Mouse (Mus musculus): ENCODE measurements at regions not wholly inside any gene's neighbourhood (a gene's known extent, or its start where the extent isn't known, plus 50 kb on each side); places are given as distances from the start of the nearest gene placed in this dataset.

- intact Hi-C loops (cut with DNase I), result no loop called here
- DNase-seq (ENCODE audit: low spot score in 2 of 2), result no peak
Observed at GRCm38 (mm10) chr14:61866532-61867268, 259.4 kb downstream of the Kcnrg start.

- DNase-seq (ENCODE audit: low spot score in 2 of 2), result no peak
- intact Hi-C loops (cut with DNase I), result no loop called here
Observed at GRCm38 (mm10) chr14:61874206-61874605, 266.9 kb downstream of the Kcnrg start.

DNA sequence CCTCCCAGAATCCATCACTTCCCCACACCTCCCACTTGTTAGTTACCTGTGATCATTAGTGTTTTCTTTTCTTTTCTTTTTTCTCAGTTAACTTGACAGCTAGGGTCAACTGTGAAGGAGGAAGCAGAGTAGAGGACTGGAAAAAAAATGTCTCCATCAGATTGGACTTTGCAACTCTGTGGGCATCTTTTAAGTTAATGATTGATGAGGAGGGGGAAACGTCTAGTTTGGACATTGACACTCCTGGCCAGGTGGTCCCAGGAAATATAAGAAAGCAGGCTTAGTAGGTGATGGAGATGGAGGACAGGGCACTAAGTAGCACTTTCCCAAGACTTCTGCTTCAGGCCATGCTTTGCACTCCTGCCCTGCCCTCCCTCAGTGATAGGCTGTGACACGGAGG lies 272.2 kb downstream of the Kcnrg start:
- DNase-seq (ENCODE audit: low spot score in 2 of 2), result no peak
- intact Hi-C loops (cut with DNase I), result no loop called here

DNA sequence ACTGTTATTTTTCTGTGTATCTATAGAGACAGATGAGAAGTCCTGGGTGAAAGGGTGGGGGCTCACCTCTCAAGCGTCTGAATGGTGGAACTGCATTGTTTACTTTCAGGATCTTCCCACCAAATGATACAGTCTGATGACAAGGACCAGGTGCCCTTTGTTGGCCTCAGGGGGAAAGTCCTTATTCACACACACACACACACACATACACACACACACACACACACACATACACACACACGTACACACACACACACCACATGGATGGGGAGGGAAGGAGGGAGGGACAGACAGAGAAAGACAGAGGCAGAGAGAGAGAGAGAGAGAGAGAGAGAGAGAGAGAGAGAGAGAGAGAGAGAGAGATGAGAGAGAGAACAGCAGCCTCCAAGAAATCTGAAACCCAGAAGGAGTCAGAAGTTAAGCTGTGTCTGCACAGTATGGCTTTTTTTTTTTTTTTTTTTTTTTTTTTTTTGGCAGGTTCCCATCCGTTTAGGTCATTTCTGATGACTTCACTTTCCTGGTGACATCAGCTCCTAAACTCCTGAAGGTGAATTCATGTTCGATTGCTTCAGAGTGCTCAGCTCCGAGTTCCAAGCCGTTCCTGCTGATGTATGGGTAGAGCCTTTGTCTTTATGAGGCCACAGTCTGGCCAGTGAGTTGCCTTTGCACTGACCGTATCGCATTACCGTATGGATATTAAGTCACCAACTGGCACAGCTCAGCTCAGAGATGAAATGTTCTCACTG lies 273.4 kb downstream of the Kcnrg start:
- no peak for DNase-seq (ENCODE audit: low spot score in 2 of 2)

GRCm38 (mm10) chr14:61885241-61886015 lies 278.2 kb downstream of the Kcnrg start:
- intact Hi-C loops (cut with DNase I), result no loop called here
- no peak for DNase-seq (ENCODE audit: low spot score in 2 of 2)

More for the DNA sequence above, 273.4 kb downstream of the Kcnrg start:
- intact Hi-C loops (cut with DNase I), result no loop called here

DNA sequence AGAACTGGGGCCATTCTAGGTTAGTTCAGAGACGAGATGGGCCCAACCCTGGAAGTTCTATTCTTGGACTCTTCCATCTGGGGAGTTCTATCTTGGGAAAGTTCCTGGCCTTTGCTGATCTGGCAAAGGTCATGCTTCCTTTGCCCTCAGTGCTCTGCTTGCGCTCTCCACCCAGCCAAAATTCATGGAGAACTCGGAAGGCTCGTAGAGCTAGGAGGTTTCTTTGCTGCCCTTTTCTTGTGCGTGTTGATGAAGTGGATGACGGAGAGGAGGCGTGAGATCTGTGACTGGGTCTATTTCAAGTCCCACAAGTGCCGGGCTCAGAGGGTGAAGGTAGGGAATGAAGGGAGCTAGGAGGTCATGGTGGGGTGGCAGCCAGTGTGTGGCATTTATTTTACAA lies 282.4 kb downstream of the Kcnrg start:
- no peak for DNase-seq (ENCODE audit: low spot score in 2 of 2)
- intact Hi-C loops (cut with DNase I), result no loop called here

- intact Hi-C loops (cut with DNase I), result no loop called here
Observed at GRCm38 (mm10) chr14:61893786-61894185, 286.5 kb downstream of the Kcnrg start.

DNA sequence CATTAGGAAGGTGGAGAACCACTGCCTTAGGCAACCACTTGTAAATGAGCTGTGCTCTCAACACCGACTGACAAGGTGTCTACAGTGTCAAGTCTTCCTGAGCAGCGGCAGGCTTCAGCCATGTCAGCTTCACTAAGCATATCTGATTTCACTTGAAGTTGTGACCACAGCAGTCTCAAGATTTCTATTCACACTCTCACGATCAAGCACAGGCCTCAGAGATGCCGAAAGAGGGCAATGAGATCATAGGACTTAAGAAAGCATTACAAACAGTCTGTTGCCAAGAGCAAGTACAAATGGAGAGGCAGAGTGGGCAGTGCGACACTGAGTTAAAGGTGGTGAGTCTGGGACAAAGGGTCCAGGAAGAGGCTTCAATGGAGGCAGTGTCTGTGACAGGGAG lies 289.6 kb downstream of the Kcnrg start:
- no peak for DNase-seq (ENCODE audit: low spot score in 2 of 2)
- intact Hi-C loops (cut with DNase I), result no loop called here

More at GRCm38 (mm10) chr14:61893786-61894185, 286.5 kb downstream of the Kcnrg start:
- DNase-seq (ENCODE audit: low spot score in 2 of 2), result no peak

- intact Hi-C loops (cut with DNase I), result no loop called here
- DNase-seq (ENCODE audit: low spot score in 2 of 2), result no peak
Observed at GRCm38 (mm10) chr14:61898664-61899063, 291.4 kb downstream of the Kcnrg start.

DNA sequence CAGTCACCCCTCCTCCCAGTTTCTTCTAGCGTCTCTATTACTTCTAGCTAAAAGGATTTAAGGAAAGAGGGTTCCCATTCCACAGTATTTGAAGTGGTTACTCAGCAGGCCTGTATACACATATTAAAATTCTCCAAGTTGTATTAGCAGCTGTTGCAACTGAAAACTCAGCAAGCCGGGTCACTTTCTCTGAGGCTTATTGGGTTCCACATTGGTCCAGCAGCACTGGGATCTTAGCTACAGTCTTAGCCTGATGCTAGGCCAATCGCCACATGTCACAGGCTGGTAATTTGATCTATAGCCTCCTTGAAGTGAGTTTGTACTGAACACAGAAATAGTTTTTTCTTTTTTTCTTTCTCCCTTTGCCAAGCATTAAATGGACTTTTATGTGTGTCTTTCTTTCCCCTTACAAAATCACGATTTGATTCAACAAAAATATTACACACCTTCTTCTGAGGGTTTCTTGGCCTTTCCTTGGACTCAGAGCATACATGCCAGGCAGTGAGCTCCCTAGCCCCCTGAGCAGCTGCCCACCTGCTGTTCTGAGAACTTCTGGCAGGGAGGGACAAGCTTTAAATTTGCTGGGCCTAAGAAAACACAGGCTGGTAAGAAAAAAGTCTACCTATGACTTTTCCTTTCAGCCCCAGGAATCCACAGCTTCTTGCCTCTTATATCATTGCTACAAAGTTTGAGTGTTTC lies 297.3 kb downstream of the Kcnrg start:
- DNase-seq (ENCODE audit: low spot score in 2 of 2), result no peak
- intact Hi-C loops (cut with DNase I), result no loop called here

- intact Hi-C loops (cut with DNase I), result loop anchor here (10.0 kb wide), 1 partner anchor 193 kb away; no protein-coding TSS in a partner anchor
- DNase-seq (ENCODE audit: low spot score in 2 of 2), result no peak
Observed at GRCm38 (mm10) chr14:61918113-61918512, 310.9 kb downstream of the Kcnrg start.

DNA sequence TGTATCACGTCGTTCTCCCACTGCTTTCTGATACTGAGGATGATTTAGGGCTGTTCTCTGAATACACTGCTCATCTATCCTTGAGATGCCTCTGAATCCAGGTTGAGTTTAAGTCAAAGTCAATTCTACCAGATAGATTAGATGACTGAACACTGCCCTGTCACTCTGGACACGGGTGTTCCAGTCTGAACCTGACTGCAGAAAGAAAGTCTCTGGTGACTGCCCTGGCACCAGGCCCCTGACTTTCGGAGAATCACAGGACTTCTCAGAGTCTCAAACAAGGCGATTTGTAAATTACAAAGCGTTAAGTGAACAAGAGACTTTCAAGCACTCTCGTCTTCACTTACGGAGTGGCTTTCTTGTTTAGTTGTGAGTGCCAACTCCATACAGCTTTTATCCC lies 324.6 kb downstream of the Kcnrg start:
- intact Hi-C loops (cut with DNase I), result no loop called here

DNA sequence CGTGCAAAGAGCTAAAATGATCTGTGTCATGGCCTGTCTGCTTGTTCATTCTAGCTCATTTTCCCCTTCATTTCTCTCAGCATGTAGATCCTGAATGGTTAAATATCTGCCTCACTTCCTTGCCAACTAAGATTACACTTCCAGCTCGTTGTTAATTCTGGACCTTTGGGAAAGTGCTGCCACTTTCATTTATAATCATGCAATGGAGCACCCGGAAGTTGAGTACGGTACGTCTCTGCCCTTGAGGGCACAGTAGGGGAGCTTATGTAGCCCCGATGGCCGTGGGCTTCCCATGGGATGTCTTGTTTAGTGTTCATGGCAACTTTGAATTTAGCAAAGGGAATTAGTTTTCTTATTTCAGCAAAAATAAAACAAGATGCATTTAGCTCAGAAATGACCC lies 334.4 kb downstream of the Kcnrg start:
- intact Hi-C loops (cut with DNase I), result no loop called here
- no peak for DNase-seq (ENCODE audit: low spot score in 2 of 2)

More for the DNA sequence above, 324.6 kb downstream of the Kcnrg start:
- DNase-seq (ENCODE audit: low spot score in 2 of 2), result no peak

GRCm38 (mm10) chr14:61945659-61946058 lies 338.4 kb downstream of the Kcnrg start:
- intact Hi-C loops (cut with DNase I), result no loop called here
- DNase-seq (ENCODE audit: low spot score in 2 of 2), result no peak

DNA sequence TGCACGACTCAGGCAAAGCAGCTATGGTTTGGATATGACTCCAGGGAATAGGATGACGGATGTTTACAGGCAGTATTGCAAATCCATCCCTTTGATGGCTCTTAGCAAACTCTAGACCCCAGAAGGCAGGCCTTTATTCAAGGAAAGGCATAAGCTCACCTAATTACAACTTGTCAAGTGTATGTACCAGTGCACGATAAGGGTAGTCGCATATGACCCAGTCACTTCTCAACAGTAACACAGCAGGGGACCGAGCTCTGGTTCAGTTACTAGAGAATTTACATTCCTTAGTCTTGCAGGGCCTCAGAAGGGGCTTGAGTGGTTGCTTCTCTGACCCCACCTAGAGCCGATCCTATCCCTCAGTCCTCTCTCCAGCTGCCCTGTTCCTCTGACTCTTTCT lies 342.2 kb downstream of the Kcnrg start:
- DNase-seq (ENCODE audit: low spot score in 2 of 2), result no peak
- intact Hi-C loops (cut with DNase I), result no loop called here

DNA sequence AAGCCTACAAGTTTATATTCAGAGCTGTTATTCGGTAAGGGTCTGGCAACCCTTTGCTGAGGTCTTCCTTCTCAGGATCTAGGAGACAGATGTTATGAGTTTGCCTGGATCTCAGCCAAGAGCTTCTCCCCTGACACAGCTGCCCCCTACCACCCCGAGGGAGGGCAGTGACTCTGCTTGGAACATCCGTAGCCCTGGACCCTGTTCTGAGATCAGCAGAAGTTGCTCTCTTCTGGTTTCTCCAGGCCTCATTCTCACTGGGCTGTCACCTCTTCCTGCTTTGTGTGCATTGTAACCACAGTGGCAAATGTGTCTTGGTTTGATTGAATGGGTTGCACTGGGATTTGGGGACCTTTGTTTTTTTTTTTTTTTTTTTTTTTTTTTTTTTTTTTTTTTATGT lies 342.4 kb upstream of the Rnaseh2b start:
- DNase-seq (ENCODE audit: low spot score in 2 of 2), result no peak
- intact Hi-C loops (cut with DNase I), result no loop called here

- no peak for DNase-seq (ENCODE audit: low spot score in 2 of 2)
- intact Hi-C loops (cut with DNase I), result no loop called here
Observed at GRCm38 (mm10) chr14:61953029-61953428, 339.4 kb upstream of the Rnaseh2b start.

- DNase-seq (ENCODE audit: low spot score in 2 of 2), result no peak
- intact Hi-C loops (cut with DNase I), result no loop called here
Observed at GRCm38 (mm10) chr14:61955416-61955815, 337.0 kb upstream of the Rnaseh2b start.

- intact Hi-C loops (cut with DNase I), result no loop called here
- DNase-seq (ENCODE audit: low spot score in 2 of 2), result no peak
Observed at GRCm38 (mm10) chr14:61960243-61960957, 332.0 kb upstream of the Rnaseh2b start.

Data from left cerebral cortex, postnatal 36 days (tissue).